Mouse (Mus musculus): ENCODE data around the gene Vwa2.

Vwa2 gene

DNA sequence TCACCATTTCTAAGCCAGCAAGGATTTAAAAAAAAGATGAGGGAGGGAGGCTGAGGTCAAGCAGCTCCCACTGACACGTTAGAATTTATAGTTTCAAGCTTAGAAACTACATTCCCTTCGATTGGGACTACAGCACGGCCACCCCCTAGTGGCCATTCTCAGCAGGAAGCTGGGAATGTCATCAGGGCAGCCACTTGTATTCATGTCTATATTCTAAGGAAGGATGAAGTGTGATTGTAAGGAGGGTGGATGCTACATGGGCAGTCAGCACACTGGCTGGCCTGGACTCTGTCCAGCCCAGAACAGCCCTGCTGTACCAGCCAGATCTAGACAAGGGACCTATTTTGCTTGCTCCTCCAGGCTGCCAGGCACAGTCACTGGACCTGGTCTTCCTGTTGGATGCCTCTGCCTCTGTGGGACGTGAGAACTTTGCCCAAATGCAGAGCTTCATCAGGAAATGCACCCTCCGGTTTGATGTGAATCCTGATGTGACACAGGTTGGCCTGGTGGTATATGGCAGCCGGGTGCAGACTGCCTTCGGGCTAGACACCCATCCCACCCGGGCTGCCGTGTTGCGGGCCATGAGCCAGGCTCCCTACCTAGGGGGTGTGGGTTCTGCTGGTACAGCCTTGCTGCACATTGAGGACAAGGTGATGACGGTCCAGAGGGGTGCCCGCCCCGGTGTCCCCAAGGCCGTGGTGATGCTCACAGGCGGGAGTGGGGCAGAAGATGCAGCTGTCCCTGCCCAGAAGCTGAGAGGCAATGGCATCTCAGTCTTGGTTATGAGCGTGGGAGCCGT, 34.6 kb downstream of the Vwa2 start:
- DNase-seq: peak; percentile 66

DNA sequence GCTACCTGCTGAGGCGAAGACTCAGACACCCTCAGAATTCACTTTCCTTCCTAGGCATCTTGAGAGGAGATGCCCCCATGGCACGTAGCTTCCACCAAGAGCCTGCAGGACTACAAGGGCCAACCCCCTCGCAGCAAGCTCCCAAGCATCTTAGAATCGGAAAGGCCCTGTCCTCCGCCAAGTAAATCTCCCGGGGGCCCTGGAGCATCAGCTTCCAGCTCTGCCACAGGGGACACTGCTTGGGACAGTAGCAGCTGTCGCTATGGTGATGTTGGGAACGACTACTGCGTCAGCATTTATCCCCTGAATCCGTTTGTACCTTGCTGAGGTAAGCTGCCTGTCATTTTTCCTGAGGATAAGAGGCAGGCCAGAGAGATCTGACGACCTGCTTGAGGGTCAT, 36.5 kb downstream of the Vwa2 start:
- DNase-seq: no peak

DNA sequence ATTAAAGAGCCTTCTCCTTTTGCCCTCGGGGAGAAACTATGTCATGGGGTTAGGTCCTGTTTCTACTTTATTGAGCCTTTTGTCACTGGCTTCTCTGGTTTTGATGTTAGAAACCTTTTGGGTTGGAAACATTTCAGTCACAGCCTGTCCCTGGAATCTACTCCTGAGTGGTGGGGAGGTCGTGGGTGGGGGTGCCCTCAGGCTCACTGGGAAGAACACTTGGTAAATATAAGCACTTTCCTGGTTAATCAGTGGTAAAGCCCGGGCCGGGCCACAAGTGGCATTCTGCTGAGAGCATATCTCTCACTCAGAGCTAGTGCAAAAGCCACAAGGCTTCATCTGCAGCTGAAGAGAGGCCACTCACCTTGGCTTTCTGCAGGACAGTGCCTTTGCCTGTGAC, 39.7 kb downstream of the Vwa2 start:
- DNase-seq: no peak

DNA sequence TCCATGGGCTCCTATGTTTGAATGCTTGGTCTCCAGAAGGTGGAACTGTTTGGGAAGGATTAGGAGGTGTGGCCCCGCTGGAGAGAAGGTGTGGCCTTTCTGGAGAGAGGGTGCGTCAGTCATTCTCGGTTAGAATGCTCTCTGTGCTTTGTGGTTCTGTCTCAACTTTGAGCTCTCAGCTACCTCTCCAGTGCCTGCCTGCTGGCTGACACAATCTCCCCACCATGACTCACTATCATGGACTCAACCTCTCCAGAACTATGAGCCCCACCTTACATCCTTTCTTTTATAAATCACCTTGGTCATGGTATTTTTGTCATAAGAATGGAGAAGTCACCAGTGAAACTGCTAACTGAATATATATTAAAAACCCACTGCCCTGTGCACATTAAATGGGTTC, 40.6 kb downstream of the Vwa2 start:
- DNase-seq: peak; percentile 4

DNA sequence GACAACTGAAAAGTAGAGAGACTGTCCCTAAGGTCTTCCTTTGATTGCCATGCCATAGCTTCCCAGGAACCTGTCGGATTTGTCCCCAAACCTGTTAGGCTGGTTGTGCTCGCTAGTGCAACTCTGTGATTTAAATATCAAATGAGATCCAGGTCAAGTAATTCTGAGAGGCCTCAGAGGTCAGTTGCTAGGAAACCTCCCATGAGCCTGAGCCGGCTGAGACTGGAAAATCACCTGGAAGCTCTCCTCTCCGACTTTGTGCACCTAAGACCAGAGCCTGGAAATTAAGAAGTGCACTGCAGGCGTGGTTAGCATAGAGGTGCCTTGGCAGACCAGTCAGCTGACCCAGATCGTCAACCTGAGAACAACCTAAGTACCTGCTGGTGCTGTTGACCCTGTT, 41.0 kb downstream of the Vwa2 start:
- DNase-seq: peak; percentile 63

DNA sequence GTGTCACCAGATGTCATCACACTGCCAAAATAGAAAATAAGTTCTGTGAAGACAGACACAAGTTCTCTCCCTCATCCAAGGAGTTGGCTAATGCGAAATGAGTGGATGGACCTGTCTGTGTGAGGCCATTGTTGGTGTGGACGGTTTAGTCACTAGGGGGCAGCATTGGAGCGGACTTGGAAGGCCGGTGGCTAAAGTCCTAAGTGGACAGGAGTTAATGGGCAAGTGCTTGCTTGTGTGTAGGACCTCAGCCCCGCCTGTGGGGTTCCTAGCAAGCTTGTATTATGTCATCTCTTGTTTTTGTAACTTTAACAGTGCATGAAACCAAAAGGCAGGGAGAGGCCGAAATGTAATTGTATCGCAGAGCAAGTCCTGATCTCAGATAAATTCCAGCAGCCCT, 45.6 kb downstream of the Vwa2 start:
- DNase-seq: peak; percentile 95

DNA sequence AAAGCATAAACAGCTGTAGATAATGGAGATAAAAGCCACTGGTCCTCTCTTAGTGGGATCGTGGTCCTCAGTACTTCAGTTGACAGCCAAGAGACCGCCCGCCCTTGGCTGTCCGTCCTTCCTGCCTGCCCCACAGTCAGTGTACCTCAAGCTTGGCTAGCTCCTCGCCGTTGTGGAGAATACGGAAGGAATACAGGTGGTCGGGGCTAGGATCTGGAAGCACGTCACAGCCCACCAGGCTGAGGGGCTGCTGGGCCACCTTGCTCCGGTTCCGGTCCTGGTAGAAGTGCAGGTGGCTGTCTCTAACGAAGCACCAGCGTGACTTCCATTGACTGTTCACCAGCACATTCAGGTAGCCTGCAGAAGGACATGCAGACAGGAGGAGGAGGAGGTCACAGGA, 46.2 kb downstream of the Vwa2 start:
- DNase-seq: no peak

DNA sequence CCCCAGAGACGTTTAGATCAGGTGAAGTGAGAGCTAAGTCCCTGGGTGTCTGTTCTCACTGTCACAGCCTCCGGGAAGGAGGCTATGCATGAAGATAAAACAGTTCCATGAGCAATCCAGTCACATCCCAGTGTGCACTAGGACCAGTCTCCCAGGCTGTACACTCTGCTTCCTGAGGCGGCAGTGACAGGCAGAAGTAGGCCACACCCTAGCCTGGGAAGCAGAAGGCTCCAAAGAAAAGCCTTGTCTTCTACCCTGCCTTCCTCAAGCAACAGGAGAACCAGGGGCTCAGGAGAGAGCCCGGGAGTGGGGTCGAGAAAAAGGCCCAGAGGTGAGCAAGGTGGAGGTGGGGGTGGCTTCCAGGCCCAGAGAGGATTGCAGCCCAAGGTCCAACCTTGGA, 47.7 kb downstream of the Vwa2 start:
- DNase-seq: no peak

DNA sequence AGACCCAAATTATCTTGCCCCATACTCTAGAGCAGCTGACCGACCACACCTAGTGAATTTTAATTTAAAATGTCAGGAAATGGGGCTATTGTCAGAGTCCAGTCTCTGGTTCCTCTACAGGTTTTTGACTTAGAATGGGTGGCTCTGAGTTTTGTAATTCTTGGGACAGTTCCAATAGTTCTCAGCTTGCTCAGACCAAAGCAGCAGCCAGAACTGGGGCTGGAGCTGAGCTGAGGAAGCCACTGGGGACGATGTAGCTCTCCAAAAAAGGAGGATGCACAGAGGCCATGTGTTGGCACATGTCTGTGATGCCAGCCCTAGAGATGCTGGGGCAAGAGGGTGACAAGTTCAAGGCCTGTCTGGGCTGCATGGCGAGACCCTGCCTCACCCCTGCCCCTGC, 55.3 kb downstream of the Vwa2 start:
- DNase-seq: no peak

DNA sequence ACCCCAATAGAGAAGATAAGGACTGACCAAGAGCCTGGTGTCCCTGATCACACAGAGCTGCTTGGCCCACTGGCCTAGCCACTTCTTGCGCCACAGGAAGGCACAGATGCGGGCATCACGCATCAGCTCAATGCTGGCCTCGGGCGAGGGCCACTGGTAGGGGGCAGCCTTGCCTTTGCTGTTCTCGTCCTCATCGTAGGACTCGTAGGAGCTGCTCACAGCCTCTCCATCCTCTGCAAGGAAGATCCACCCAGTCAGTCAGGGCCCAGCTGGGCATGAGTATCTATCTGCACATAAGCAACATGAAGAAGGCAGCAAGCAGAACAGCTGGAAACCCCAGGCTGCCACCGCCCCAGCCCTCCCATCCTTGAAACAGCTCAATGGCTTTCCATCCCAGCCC, 56.0 kb downstream of the Vwa2 start:
- no peak for DNase-seq

DNA sequence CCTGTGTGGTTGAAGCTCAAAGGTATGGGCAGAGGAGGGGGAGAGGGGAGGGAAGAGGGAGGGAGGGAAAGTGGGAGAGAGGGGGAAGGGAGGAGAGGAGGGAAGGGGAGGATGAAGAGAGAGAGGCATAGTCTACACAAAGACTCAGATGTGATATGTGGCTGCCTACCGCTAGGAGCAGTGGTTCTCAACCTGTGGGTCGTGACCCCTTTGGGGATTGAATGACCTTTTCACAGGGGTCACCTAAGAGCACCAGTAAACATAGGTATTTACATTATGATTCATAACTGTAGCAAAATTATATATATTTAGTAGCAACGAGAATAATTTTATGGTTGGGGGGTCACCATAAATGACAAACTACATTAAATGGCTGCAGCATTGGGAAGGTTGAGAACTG, 59.8 kb downstream of the Vwa2 start:
- DNase-seq: no peak

DNA sequence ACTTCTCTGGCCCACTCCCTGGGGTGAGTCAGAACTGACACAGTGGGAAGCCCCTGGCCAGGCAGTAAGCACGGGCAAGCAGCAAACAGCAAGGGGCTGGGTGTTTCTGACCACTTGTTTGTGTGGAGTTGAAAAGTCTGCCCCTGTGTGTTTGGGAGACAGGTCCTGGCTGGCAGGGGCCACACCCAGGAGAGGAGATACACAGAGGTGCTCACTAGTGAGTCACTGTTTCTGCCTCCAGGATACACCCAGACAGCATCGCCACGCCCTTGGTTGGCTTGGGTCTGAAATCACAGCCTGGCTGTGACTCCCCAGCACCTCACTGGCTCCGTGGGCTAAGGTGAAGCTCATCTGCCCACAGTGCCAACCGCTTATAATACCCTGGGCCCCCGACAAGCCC, 61.1 kb downstream of the Vwa2 start:
- DNase-seq: no peak

DNA sequence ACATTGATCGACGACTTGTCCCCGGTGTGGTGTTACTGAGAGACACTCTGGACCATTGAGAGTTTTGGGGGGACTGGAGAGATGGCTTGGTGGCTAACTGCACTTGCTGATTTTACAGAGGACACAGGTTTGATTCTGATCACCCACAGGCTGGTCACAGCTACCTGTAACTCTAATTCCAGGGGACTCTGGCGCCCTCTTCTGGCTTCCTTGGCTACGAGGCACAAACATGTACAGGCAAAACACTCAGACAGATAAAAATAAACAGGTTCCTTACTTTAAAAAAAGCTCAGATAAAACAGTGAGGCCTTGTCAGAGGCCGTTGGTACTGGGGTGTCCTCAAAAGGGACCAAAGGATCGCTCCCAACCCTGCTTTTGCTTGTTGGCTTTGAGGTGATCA, 61.7 kb downstream of the Vwa2 start:
- no peak for DNase-seq

DNA sequence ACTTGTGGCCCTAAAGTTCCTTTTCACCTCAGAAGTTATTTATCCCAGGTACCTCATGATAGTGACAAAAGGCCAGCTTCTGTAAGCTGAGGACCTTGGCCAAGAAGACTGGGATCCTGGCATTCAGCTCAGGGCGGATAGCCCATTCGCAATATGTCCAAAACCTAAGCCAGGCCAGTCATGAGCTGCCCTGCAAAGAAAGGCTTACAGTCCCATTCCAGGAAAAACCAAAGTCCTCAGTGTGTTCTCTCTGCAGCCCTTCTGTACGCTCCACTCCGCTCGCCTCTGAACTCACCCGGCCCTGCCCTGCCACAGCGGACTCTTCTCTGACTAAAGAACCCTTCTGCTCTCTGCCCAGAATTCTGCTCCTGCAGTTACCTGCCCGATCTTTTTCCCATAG, 62.2 kb downstream of the Vwa2 start:
- no peak for DNase-seq

DNA sequence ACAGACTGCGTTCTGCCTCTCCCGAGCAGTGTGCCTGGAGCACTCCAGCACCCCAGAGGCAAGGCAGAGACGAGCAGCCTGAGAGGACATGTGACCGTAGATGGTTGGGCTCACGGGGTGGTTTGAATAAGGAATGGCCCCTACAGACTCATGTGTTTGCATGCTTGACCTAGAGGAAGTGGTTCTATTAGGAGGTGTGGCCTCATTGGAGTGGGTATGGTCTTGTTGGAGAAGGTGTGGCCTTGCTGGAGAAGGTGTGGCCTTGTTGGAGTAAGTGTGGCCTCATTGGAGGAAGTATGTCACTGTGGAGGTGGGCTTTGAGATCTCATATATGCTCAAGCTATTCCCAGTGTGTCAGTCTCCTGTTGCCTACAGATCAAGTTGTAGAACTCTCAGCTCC, 63.9 kb downstream of the Vwa2 start:
- DNase-seq: no peak

DNA sequence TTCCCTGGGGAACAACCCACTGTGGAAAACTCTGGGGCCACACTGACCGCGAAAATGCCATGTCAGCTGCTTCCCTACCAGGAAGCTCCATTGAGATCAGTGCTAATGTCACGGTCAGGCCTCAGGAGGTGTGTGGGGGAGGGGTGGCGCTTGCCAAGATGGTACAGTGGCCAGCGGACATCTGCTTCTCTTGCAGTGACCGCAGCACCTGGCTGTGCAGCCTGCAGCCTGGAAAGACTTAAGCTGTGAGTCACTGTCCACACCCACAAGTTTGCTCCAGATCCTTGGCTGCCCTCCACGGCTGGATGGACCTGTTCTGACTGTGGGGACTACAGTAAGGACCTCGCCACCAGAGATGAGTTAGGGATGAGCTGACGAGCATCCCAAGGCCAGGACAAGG, 65.8 kb downstream of the Vwa2 start:
- DNase-seq: no peak

DNA sequence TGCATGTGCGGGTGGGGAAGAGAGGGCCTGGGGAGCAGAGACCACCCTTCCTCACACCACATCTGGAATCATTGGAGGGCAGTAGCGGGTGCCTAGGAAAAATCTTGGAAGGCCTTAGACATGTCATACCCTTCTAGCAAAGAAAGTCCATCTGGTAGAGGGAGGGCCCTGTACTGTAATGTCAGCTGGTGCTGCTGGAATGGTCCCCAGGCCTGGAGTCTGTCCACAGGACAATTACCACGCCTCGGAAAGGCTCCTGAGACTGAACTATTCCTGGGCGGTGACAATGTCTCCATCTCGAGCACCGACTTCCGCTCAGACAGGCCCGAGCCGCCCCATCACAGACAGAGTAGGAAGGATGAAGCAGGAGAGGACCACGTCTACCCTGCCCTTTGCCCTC, 66.5 kb downstream of the Vwa2 start:
- peak; percentile 61 for DNase-seq

DNA sequence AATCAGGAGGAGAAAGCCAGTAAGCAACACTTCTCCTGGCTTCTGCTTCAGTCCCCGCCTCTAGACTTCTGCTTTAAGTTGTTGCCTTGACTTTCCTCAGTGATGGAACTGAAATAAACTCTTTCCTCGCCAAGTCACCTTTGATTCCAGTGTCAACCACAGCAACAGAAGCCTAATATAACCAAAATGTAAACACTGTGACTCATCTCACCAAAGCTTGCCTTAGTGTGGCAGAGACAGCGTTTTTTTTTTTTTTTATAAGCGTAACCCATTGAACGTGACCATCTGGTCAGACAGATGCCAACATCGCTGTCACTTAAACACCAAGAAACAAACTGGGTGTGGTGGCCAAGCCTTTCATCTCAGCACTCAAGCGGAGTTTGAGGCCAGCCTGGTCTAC, 68.2 kb downstream of the Vwa2 start:
- no peak for DNase-seq

DNA sequence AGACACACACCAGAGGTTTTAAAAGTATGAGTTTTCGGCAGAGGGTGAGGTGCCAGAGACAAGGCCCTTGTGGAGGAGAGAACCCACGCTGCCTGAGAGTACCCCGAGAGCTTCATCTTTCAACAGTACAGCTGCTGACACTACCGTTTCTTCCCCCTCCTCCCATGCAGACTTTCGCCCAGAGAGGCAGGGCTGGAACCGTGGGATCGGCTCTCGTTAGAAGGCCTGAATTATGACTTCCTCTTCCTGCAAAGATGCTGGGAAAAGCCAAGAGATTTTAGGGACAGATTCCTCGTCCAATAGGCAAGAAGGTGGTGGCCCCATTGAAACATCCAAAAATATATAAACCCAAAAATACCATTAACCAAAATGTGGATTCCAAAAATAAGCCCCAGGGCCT, 70.2 kb downstream of the Vwa2 start:
- no peak for DNase-seq

DNA sequence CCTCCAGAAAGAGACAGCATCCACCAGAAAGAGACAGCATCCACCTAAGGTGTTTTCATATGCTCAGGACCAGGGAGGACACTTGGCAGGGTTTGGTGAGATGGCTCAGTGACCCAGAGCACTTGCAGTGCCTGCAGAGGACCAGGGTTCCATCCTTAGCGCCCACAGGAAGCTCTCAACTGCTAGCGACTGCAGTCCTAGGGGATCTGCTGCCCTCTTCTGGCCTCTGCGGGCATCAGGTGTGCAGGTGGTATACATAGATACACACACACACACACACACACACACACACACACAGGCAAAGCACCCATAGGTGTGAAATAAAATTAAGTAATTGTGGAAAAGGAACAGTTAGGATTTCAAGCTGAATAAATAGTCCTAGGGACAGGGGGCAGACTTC, 70.8 kb downstream of the Vwa2 start:
- DNase-seq: no peak

DNA sequence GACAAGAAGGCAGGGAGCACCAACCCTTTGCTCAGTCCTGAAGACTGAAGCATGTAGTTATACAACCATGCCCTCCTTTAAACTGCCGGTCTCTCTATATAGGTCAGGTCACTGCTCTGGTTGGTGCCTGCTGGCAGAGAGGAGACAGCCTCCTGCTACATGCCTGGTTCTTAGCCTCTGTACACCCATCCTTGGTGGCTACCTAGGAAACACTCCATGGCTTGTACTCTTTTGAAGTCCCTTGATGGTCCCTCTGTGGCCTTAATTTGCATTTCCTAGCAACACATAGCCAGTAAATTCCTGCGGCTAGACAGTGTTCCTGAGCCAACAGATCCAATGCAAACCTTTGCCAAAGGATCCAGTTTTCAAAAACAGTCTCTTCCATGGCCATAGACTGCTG, 71.6 kb downstream of the Vwa2 start:
- DNase-seq: no peak

DNA sequence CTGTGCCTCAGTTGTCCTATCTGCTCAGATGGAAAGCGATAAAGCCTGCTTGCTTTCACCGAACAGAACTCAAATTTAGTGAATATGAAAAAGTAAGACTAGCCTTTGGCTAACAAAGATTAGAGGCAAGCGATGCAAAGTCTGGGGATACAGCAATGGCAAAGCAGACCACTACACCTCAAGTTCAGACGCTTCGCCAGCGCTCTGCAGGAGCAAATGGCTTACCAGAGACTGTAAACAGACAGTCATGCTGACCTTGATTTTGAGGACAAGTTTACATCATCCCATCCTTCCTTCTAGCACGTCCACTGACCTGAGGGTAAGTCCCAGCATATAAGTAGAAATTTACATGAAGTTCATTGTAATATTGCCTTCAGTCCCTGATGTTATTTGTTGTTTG, 72.2 kb downstream of the Vwa2 start:
- DNase-seq: no peak

DNA sequence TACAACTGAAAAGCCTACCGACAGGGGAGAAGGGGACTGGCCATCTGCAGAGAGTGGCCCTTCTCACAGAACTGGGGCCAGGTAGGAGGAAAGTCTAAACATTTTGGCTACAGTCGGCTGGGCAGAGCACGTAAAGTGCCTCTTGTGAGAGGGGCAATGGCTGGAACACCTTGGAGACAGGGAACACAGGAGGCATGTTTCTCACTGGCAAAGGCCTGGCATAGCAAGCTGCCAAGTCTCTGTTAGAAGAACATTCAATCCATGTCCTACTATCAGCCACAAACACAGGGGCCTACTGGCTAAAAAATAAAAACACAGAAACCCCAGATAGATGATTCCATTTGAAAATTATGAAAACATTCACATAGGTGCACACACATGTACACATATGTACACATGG, 72.7 kb downstream of the Vwa2 start:
- DNase-seq: no peak

DNA sequence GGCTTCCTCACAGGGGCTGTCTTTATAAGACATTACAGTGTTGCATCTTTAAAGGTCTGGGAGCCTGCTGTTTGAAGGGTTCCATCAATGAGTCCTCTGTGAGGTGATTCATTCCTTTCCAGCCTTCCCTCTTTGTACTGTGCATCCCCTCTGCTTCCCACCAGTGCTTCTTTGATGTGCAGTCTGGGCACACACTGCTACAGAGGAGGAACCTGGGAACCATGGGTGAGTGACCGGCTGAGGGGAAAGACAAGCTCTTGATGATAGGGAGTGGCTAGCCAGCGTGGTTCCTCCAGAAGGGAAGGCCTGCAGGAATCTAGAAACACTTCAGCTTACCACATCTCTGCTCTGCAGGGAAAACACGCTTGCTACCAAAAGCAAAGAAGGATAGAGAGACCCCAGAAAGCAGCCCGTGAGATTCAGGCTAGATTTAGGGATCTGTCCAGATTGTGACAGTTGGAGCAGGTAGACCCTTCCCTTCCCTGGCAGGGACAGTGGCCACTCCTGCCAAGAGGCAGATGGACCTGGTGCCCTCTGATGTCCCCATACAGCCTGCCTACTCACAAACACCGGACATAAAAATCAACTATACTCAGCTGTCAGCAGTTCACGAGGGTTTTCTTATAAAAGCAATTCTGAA, 74.0 kb downstream of the Vwa2 start:
- no peak for DNase-seq

DNA sequence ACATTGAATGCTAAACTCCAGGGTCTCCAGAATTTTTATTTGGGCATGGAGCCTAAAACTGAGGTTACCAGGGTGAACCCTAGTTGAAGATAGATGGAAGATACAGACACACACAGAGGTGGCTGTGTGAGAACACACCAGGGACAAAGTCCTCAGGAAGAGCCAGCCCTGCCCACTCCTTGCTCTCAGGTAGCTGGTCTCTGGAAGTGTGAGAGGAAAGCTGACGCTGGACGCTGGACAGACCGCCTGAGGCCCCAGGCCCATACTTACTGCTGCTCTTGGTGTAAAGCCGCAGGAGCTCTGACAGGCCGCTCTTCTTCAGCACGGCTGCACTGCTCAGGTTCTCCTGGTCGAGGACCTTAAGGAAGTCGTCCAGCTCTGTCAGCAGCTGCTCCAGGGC, 75.8 kb downstream of the Vwa2 start:
- no peak for DNase-seq

Data from lung, postnatal 10 days (tissue).